Mouse (Mus musculus) heart, adult 2 months (tissue): Measurements from ENCODE around the gene Prdm16.

Experiments
- CTCF ChIP-seq: fragments of 200-600 bp; IDR thresholded peaks from 2 replicates; pipeline ENCODE4 v1.8.1; 2022; ENCODE audit warnings: antibody characterized with exemption, mild to moderate bottlenecking, moderate library complexity
- POLR2A ChIP-seq: fragments of 200-500 bp; IDR thresholded peaks from 2 replicates; pipeline ENCODE4 v1.6.1; 2011; ENCODE audit warnings: mild to moderate bottlenecking, low read depth, low read length, control low read depth; ENCODE audit not compliant: insufficient read depth

- no peak for TF ChIP-seq CTCF
- no peak for TF ChIP-seq POLR2A
Observed at GRCm38 (mm10) chr4:154400256-154401171, 236.2 kb downstream of the Prdm16 start.
